38 mouse cellular contexts compared by ENCODE assay signal in the genomic region with DNA sequence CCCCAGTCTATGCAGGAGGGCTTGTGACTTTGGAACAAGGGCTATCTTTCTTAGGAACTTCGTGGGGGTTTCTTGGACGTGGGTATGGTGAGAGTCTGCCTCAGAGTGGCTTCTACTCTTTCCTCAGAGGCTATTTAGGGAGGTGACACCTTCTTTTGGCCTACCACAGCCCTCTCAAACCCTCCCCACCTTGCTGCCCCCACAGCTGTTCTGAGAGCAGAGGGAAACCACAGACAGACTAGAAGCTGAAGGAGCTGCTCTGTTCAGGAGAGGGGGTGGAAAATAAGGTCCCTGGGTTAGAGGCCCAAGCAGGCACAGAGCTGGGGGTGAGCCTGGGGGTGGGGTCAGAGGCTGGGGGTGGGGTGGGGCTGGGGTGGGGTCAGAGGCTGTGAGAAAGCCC. TPM values are rescaled to one million over a fixed set of nuclear protein-coding genes. Genes with fewer than 3 reads are reported as not detected.
DNase-seq lines count a peak whose midpoint lies in the region; ATAC-seq lines count a peak whose summit lies in the region.
"Had no signal": no experiment of that assay in that cellular context is flagged by ENCODE, and none has a peak within 500 bp of the region (broad histone marks: within the 10 kb centered on the region; RNA-seq: fewer than 3 reads in every experiment).

No protein-coding gene starts in this region.

- WGBS in liver, embryonic 12.5 days (ENCODE audit: insufficient replicate concordance): 19% methylated on average over 2 of the region's 2 CpGs
- 59% methylated on average over 2 of the region's 2 CpGs for WGBS in hindbrain, embryonic 10.5 days

- H3K4me3 ChIP-seq in liver, embryonic 12.5 days: no peak overlapping the region
- no peak overlapping the region for H3K4me3 ChIP-seq in hindbrain, embryonic 10.5 days
- H3K4me3 ChIP-seq: embryonic facial prominence, embryonic 13.5 days; heart, embryonic 10.5 days; heart, embryonic 15.5 days; hindbrain, embryonic 15.5 days; limb, embryonic 10.5 days; limb, embryonic 15.5 days; neural tube, embryonic 13.5 days had no signal

- H3K4me2 ChIP-seq in liver, embryonic 12.5 days: no peak overlapping the region
- H3K4me2 ChIP-seq: embryonic facial prominence, embryonic 13.5 days; heart, embryonic 15.5 days; hindbrain, embryonic 15.5 days; limb, embryonic 15.5 days; lung, embryonic 14.5 days; midbrain, embryonic 11.5 days; neural tube, embryonic 13.5 days had no signal

- H3K27ac ChIP-seq in liver, embryonic 12.5 days: no peak overlapping the region
- H3K27ac ChIP-seq in hindbrain, embryonic 10.5 days: no peak overlapping the region
- H3K27ac ChIP-seq: embryonic facial prominence, embryonic 13.5 days; heart, embryonic 10.5 days; heart, embryonic 15.5 days; hindbrain, embryonic 15.5 days; limb, embryonic 10.5 days; limb, embryonic 15.5 days; liver, embryonic 14.5 days; neural tube, embryonic 13.5 days had no signal

- ATAC-seq in liver, embryonic 12.5 days: no peak
- ATAC-seq: forebrain, postnatal 0 days; midbrain, embryonic 16.5 days had no signal

- DNase-seq in spleen, postnatal 36 days (ENCODE audit: low spot score in 2 of 2): peak; percentile 23 to 27
- no peak for DNase-seq in spleen, postnatal 10 days (ENCODE audit: low spot score in 2 of 2)
- DNase-seq in induced T-regulatory cell, adult 2 months (ENCODE audit: low read depth): peak; percentile 66
- peak; percentile 48 for DNase-seq in thymus, postnatal 0 days (ENCODE audit: low spot score)
- no peak for DNase-seq in hindbrain, embryonic 10.5 days (ENCODE audit: low spot score)
- DNase-seq in left cerebral cortex, postnatal 14 days (ENCODE audit: low spot score in 2 of 2): no peak
- DNase-seq: adrenal gland, postnatal 25 days; B cell, adult 2 months; cerebellum, adult 11-12 months; cerebellum, adult 9-11 months; embryo, embryonic 11 days; forebrain, postnatal 0 days; gastrocnemius, postnatal 25 days; heart, adult 11 months; kidney, adult 2 months; kidney, postnatal 4 days; lung, embryonic 14.5 days; lung, postnatal 14 days had no signal

- intact Hi-C loops in left cerebral cortex, postnatal 14 days (cut with DNase I): no loop called here

- H3K36me3 ChIP-seq in liver, embryonic 12.5 days: no peaks in the 10 kb centered on the region
- H3K36me3 ChIP-seq in hindbrain, embryonic 10.5 days: no peaks in the 10 kb centered on the region
- H3K36me3 ChIP-seq: embryonic facial prominence, embryonic 13.5 days; heart, embryonic 10.5 days; heart, embryonic 15.5 days; hindbrain, embryonic 15.5 days; limb, embryonic 10.5 days; limb, embryonic 15.5 days; neural tube, embryonic 13.5 days had no signal

- peaks cover 5% of the 10 kb centered on the region; the same call in 1 of the 2 replicates for H3K4me1 ChIP-seq in liver, embryonic 12.5 days
- 0 out of 2 replicates have a peak, but pooled peaks cover 5% of the 10 kb centered on the region for H3K4me1 ChIP-seq in hindbrain, embryonic 10.5 days (replicated peaks)
- H3K4me1 ChIP-seq: hindbrain, embryonic 15.5 days had no signal

- no peak overlapping the region for H3K9ac ChIP-seq in liver, embryonic 12.5 days
- H3K9ac ChIP-seq: embryonic facial prominence, embryonic 13.5 days; forebrain, postnatal 0 days; heart, embryonic 15.5 days; hindbrain, embryonic 15.5 days; limb, embryonic 15.5 days; liver, embryonic 14.5 days; lung, embryonic 14.5 days; neural tube, embryonic 13.5 days had no signal

- H3K27me3 ChIP-seq in liver, embryonic 12.5 days (replicated peaks): peaks cover 30% of the 10 kb centered on the region; the same call in 1 of the 2 replicates
- no peaks in the 10 kb centered on the region for H3K27me3 ChIP-seq in hindbrain, embryonic 10.5 days (ENCODE audit: insufficient read depth, poor library complexity, severe bottlenecking)
- H3K27me3 ChIP-seq: embryonic facial prominence, embryonic 13.5 days; heart, embryonic 15.5 days; hindbrain, embryonic 15.5 days; limb, embryonic 15.5 days; neural tube, embryonic 13.5 days had no signal

- no peaks in the 10 kb centered on the region for H3K9me3 ChIP-seq in liver, embryonic 12.5 days (replicated peaks)
- no peaks in the 10 kb centered on the region for H3K9me3 ChIP-seq in hindbrain, embryonic 10.5 days
- H3K9me3 ChIP-seq: embryonic facial prominence, embryonic 13.5 days; heart, embryonic 10.5 days; heart, embryonic 15.5 days; hindbrain, embryonic 15.5 days; limb, embryonic 10.5 days; limb, embryonic 15.5 days; neural tube, embryonic 13.5 days had no signal

RNA-seq across cellular contexts. Expression of a gene that starts 10.6 kb away (rescaled TPM):
- polyA plus RNA-seq in thymus, postnatal 0 days (2015; fragmentation: Nextera tagmentation; extraction: Ambion mirVana): 0.57 and 0.60 TPM in 2 replicates
- not detected in 2 replicates for polyA plus RNA-seq in liver, embryonic 12.5 days (2016; fragmentation: Nextera tagmentation; extraction: Ambion mirVana)
- polyA plus RNA-seq in hindbrain, embryonic 10.5 days (2016; fragmentation: Nextera tagmentation; extraction: Ambion mirVana): not detected in 2 replicates
- total RNA-seq in left cerebral cortex, postnatal 14 days (2021): not detected
- total RNA-seq: adrenal gland, postnatal 25 days; forebrain, postnatal 0 days; gastrocnemius, postnatal 25 days; heart, postnatal 25 days; layer of hippocampus, adult 8-10 months; layer of hippocampus, postnatal 25 days had no signal
- polyA plus RNA-seq: embryonic facial prominence, embryonic 13.5 days; forebrain, embryonic 11.5 days; forebrain, postnatal 0 days; heart, embryonic 10.5 days; heart, embryonic 15.5 days; hindbrain, embryonic 15.5 days; intestine, embryonic 14.5 days; kidney, embryonic 16.5 days; limb, embryonic 10.5 days; limb, embryonic 15.5 days; lung, embryonic 14.5 days; midbrain, embryonic 11.5 days; midbrain, embryonic 16.5 days; neural tube, embryonic 13.5 days; stomach, embryonic 16.5 days had no signal

RNA-seq across cellular contexts. Expression of a gene that starts 17.6 kb away (rescaled TPM):
- 6.1 and 6.4 TPM in 2 replicates for polyA plus RNA-seq in thymus, postnatal 0 days (2015; fragmentation: Nextera tagmentation; extraction: Ambion mirVana)
- polyA plus RNA-seq in liver, embryonic 12.5 days (2016; fragmentation: Nextera tagmentation; extraction: Ambion mirVana): 0.71 and 0.82 TPM in 2 replicates
- polyA plus RNA-seq in hindbrain, embryonic 10.5 days (2016; fragmentation: Nextera tagmentation; extraction: Ambion mirVana): 1.6 and 2.9 TPM in 2 replicates
- 1 to 10 TPM; 1.3 to 1.4 TPM for total RNA-seq in left cerebral cortex, postnatal 14 days (2021)
- total RNA-seq: gastrocnemius, postnatal 25 days; heart, postnatal 25 days had no signal

RNA-seq across cellular contexts. Expression of a gene that starts 24.4 kb away (rescaled TPM):
- 0.04 and 0.13 TPM in 2 replicates for polyA plus RNA-seq in thymus, postnatal 0 days (2015; fragmentation: Nextera tagmentation; extraction: Ambion mirVana)
- 4.2 and 5.8 TPM in 2 replicates for polyA plus RNA-seq in liver, embryonic 12.5 days (2016; fragmentation: Nextera tagmentation; extraction: Ambion mirVana)
- 13.4 and 27.5 TPM in 2 replicates for polyA plus RNA-seq in hindbrain, embryonic 10.5 days (2016; fragmentation: Nextera tagmentation; extraction: Ambion mirVana)
- total RNA-seq in left cerebral cortex, postnatal 14 days (2021): not detected
- total RNA-seq: adrenal gland, adult 18-20 months; adrenal gland, postnatal 25 days; heart, postnatal 25 days; layer of hippocampus, adult 8-10 months; layer of hippocampus, postnatal 25 days had no signal
- polyA plus RNA-seq: embryonic facial prominence, embryonic 13.5 days; forebrain, postnatal 0 days; kidney, adult 2 months; kidney, embryonic 16.5 days; limb, embryonic 15.5 days; lung, embryonic 14.5 days; small intestine, adult 2 months had no signal

RNA-seq across cellular contexts. Expression of a gene that starts 42.3 kb away (rescaled TPM):
- polyA plus RNA-seq in thymus, postnatal 0 days (2015; fragmentation: Nextera tagmentation; extraction: Ambion mirVana): 26.2 and 29.8 TPM in 2 replicates
- polyA plus RNA-seq in liver, embryonic 12.5 days (2016; fragmentation: Nextera tagmentation; extraction: Ambion mirVana): 24.5 and 25.6 TPM in 2 replicates
- polyA plus RNA-seq in hindbrain, embryonic 10.5 days (2016; fragmentation: Nextera tagmentation; extraction: Ambion mirVana): 39.5 and 42.3 TPM in 2 replicates
- 10 to 100 TPM; 61.0 to 63.6 TPM for total RNA-seq in left cerebral cortex, postnatal 14 days (2021)

RNA-seq across cellular contexts. Expression of a gene that starts 51.8 kb away (rescaled TPM):
- polyA plus RNA-seq in thymus, postnatal 0 days (2015; fragmentation: Nextera tagmentation; extraction: Ambion mirVana): 1,124 and 1,206 TPM in 2 replicates
- 18.5 and 21.5 TPM in 2 replicates for polyA plus RNA-seq in liver, embryonic 12.5 days (2016; fragmentation: Nextera tagmentation; extraction: Ambion mirVana)
- 5.3 and 5.5 TPM in 2 replicates for polyA plus RNA-seq in hindbrain, embryonic 10.5 days (2016; fragmentation: Nextera tagmentation; extraction: Ambion mirVana)
- 1 to 10 TPM in 1 of 2 experiments, under 1 TPM in 1; 0.99 to 2.4 TPM for total RNA-seq in left cerebral cortex, postnatal 14 days (2021)

Comparison
In these comparisons a context has a peak if more than half of its experiments do, and no peak if none do; other contexts are left out.
1. DNase-seq: peak in spleen, postnatal 36 days (2 of 2), induced T-regulatory cell, adult 2 months (single experiment) and thymus, postnatal 0 days (single experiment); none in spleen, postnatal 10 days (0 of 2), hindbrain, embryonic 10.5 days (single experiment) and left cerebral cortex, postnatal 14 days (0 of 2).